ENCODE assay signal across 1 mouse cellular context in genomic region chr19:25327633-25328032, GRCm38 (mm10).
TF ChIP-seq lines count a peak whose summit lies in the region.

No protein-coding gene starts in this region.

TF ChIP-seq in MEL, 35 proteins besides CTCF, POLR2A, EP300 and RAD21 (continued from another document):
- TF ChIP-seq ZC3H11A (IDR thresholded peaks at IDR 0.05; ENCODE audit: low read depth, low read length), result no peak
- no peak for TF ChIP-seq E2F4 (IDR thresholded peaks at IDR 0.05; ENCODE audit: borderline replicate concordance, low read depth, low read length)
- TF ChIP-seq ELF1 (IDR thresholded peaks at IDR 0.05; ENCODE audit: low read depth, low read length), result no peak
- no peak for TF ChIP-seq RCOR1 (IDR thresholded peaks at IDR 0.05; ENCODE audit: low read depth, low read length)
- no peak for TF ChIP-seq NRF1 (IDR thresholded peaks at IDR 0.05; ENCODE audit: insufficient read depth, low read depth, low read length, poor library complexity, severe bottlenecking)
TF ChIP-seq in MEL: peak in this region for 0.
